Mouse (Mus musculus): Measurements from ENCODE around the gene Tmie. TPM values are rescaled to one million over a fixed set of nuclear protein-coding genes. Genes with fewer than 3 reads are reported as not detected.

Tmie gene
- polyA plus RNA-seq, 1 experiment from 2014 or later = 0.70 TPM

Small RNAs within 50 kb of the gene (microRNA-seq; reads per million reads assigned to microRNA genes)
- gene Gm24269 = not detected

Other genes starting within 250 kb of the Tmie start
- 0.87 and 1.1 TPM in 2 replicates for gene Nbeal2, start 226.0 kb downstream of the Tmie start, polyA plus RNA-seq (2014; fragmentation: Nextera tagmentation; extraction: Ambion mirVana)
- 131 and 134 TPM in 2 replicates for gene Ccdc12, start 223.6 kb downstream of the Tmie start, polyA plus RNA-seq (2014; fragmentation: Nextera tagmentation; extraction: Ambion mirVana)
- gene Myl3, start 138.3 kb downstream of the Tmie start, polyA plus RNA-seq (2014; fragmentation: Nextera tagmentation; extraction: Ambion mirVana) = 2.9 and 5.3 TPM in 2 replicates
- gene Pth1r, start 133.0 kb downstream of the Tmie start, polyA plus RNA-seq (2014; fragmentation: Nextera tagmentation; extraction: Ambion mirVana) = 33.7 and 36.2 TPM in 2 replicates
- not detected in 2 replicates for gene Prss42, start 81.9 kb downstream of the Tmie start, polyA plus RNA-seq (2014; fragmentation: Nextera tagmentation; extraction: Ambion mirVana)
- not detected in 2 replicates for gene Prss44, start 66.1 kb downstream of the Tmie start, polyA plus RNA-seq (2014; fragmentation: Nextera tagmentation; extraction: Ambion mirVana)
- 0.14 TPM in 1 of 2 replicates, not detected in the other for gene Prss43, start 53.4 kb downstream of the Tmie start, polyA plus RNA-seq (2014; fragmentation: Nextera tagmentation; extraction: Ambion mirVana)
- 0.20 TPM in 1 of 2 replicates, not detected in the other for gene Prss45, start 45.5 kb downstream of the Tmie start, polyA plus RNA-seq (2014; fragmentation: Nextera tagmentation; extraction: Ambion mirVana)
- not detected in 2 replicates for gene Prss46, start 35.6 kb downstream of the Tmie start, polyA plus RNA-seq (2014; fragmentation: Nextera tagmentation; extraction: Ambion mirVana)
- gene Prss50, start 22.1 kb downstream of the Tmie start, polyA plus RNA-seq (2014; fragmentation: Nextera tagmentation; extraction: Ambion mirVana) = not detected in 2 replicates
- gene Als2cl, start 243 bp downstream of the Tmie start, polyA plus RNA-seq (2014; fragmentation: Nextera tagmentation; extraction: Ambion mirVana) = 1.1 and 1.4 TPM in 2 replicates
- not detected in 2 replicates for gene Fam240a, start 36.7 kb upstream of the Tmie start, polyA plus RNA-seq (2014; fragmentation: Nextera tagmentation; extraction: Ambion mirVana)
- gene Tdgf1, start 66.0 kb upstream of the Tmie start, polyA plus RNA-seq (2014; fragmentation: Nextera tagmentation; extraction: Ambion mirVana) = not detected in 2 replicates
- 0.15 and 0.51 TPM in 2 replicates for gene Lrrc2, start 71.4 kb upstream of the Tmie start, polyA plus RNA-seq (2014; fragmentation: Nextera tagmentation; extraction: Ambion mirVana)
- gene Rtp3, start 110.5 kb upstream of the Tmie start, polyA plus RNA-seq (2014; fragmentation: Nextera tagmentation; extraction: Ambion mirVana) = 0.09 TPM in 1 of 2 replicates, not detected in the other
- 0.19 TPM in 1 of 2 replicates, not detected in the other for gene Ltf, start 139.2 kb upstream of the Tmie start, polyA plus RNA-seq (2014; fragmentation: Nextera tagmentation; extraction: Ambion mirVana)
- gene Ccrl2, start 177.4 kb upstream of the Tmie start, polyA plus RNA-seq (2014; fragmentation: Nextera tagmentation; extraction: Ambion mirVana) = 0.54 and 1.6 TPM in 2 replicates
- gene Lrrfip2, start 237.5 kb upstream of the Tmie start, polyA plus RNA-seq (2014; fragmentation: Nextera tagmentation; extraction: Ambion mirVana) = 50.8 and 51.3 TPM in 2 replicates